Mouse (Mus musculus): ENCODE data around the gene Gm4756. TPM values are rescaled to one million over a fixed set of nuclear protein-coding genes. Genes with fewer than 3 reads are reported as not detected.

The Gm4756 gene
- polyA plus RNA-seq, 1 experiment from 2014 or later = not detected

- Histone ChIP-seq H3K4me2 (ENCODE audit: low read length) (no peak overlapping the region), H3K9me3 (ENCODE audit: control insufficient read depth, low read length) (no peaks in the 10 kb centered on the region), H3K4me1 (ENCODE audit: control insufficient read depth in 2 of 2, insufficient read depth in 2 of 2, low read length in 2 of 2) (no peaks in the 10 kb centered on the region), H3K9ac (ENCODE audit: low read length) (no peak overlapping the region), H3K4me3 (ENCODE audit: control insufficient read depth in 1 of 2, insufficient read depth in 1 of 2, low read depth in 1 of 2, low read length in 2 of 2) (no peak overlapping the region), H3K36me3 (ENCODE audit: control insufficient read depth, insufficient read depth, low read length) (no peaks in the 10 kb centered on the region), H3K27ac (replicated peaks in 1 of 2; ENCODE audit: control insufficient read depth in 1 of 2, insufficient read depth in 1 of 2, low read depth in 2 of 2, low read length in 2 of 2) (no peak overlapping the region), H3K27me3 (ENCODE audit: control insufficient read depth, insufficient read depth, low read length) (no peaks in the 10 kb centered on the region)
- ATAC-seq (ENCODE audit: insufficient number of reproducible peaks, insufficient read depth, low FRiP score, low read depth) = no peak
- WGBS = 56% methylated on average over 2 of the region's 2 CpGs
Measured at GRCm38 (mm10) chr12:72594001-72594400, 55.5 kb downstream of the Gm4756 start.

GRCm38 (mm10) chr12:72592991-72593390, 56.5 kb downstream of the Gm4756 start:
- no peak overlapping the region for H3K9ac ChIP-seq (ENCODE audit: low read length)
- H3K27me3 ChIP-seq (ENCODE audit: control insufficient read depth, insufficient read depth, low read length) = no peaks in the 10 kb centered on the region
- no peaks in the 10 kb centered on the region for H3K4me1 ChIP-seq (ENCODE audit: control insufficient read depth in 2 of 2, insufficient read depth in 2 of 2, low read length in 2 of 2)
- H3K4me3 ChIP-seq (ENCODE audit: control insufficient read depth in 1 of 2, insufficient read depth in 1 of 2, low read depth in 1 of 2, low read length in 2 of 2) = no peak overlapping the region
- H3K27ac ChIP-seq (replicated peaks in 1 of 2; ENCODE audit: control insufficient read depth in 1 of 2, insufficient read depth in 1 of 2, low read depth in 2 of 2, low read length in 2 of 2) = no peak overlapping the region
- H3K4me2 ChIP-seq (ENCODE audit: low read length) = no peak overlapping the region
- ATAC-seq (ENCODE audit: insufficient number of reproducible peaks, insufficient read depth, low FRiP score, low read depth) = no peak
- no peaks in the 10 kb centered on the region for H3K36me3 ChIP-seq (ENCODE audit: control insufficient read depth, insufficient read depth, low read length)
- no peaks in the 10 kb centered on the region for H3K9me3 ChIP-seq (ENCODE audit: control insufficient read depth, low read length)

GRCm38 (mm10) chr12:72585339-72585738, 64.1 kb downstream of the Gm4756 start:
- Histone ChIP-seq H3K4me1 (ENCODE audit: control insufficient read depth in 2 of 2, insufficient read depth in 2 of 2, low read length in 2 of 2) (no peaks in the 10 kb centered on the region), H3K4me2 (ENCODE audit: low read length) (no peak overlapping the region), H3K4me3 (ENCODE audit: control insufficient read depth in 1 of 2, insufficient read depth in 1 of 2, low read depth in 1 of 2, low read length in 2 of 2) (no peak overlapping the region), H3K27me3 (ENCODE audit: control insufficient read depth, insufficient read depth, low read length) (no peaks in the 10 kb centered on the region), H3K36me3 (ENCODE audit: control insufficient read depth, insufficient read depth, low read length) (0 out of 2 replicates have a peak, but pooled peaks cover 2% of the 10 kb centered on the region), H3K9ac (ENCODE audit: low read length) (no peak overlapping the region), H3K9me3 (ENCODE audit: control insufficient read depth, low read length) (no peaks in the 10 kb centered on the region), H3K27ac (replicated peaks in 1 of 2; ENCODE audit: control insufficient read depth in 1 of 2, insufficient read depth in 1 of 2, low read depth in 2 of 2, low read length in 2 of 2) (no peak overlapping the region)
- ATAC-seq (ENCODE audit: insufficient number of reproducible peaks, insufficient read depth, low FRiP score, low read depth) = no peak
- WGBS = 78% methylated on average over 1 of the region's 1 CpGs

- no peaks in the 10 kb centered on the region for H3K27me3 ChIP-seq (ENCODE audit: control insufficient read depth, insufficient read depth, low read length)
- no peak overlapping the region for H3K27ac ChIP-seq (replicated peaks in 1 of 2; ENCODE audit: control insufficient read depth in 1 of 2, insufficient read depth in 1 of 2, low read depth in 2 of 2, low read length in 2 of 2)
- no peak for ATAC-seq (ENCODE audit: insufficient number of reproducible peaks, insufficient read depth, low FRiP score, low read depth)
- H3K4me3 ChIP-seq (ENCODE audit: control insufficient read depth in 1 of 2, insufficient read depth in 1 of 2, low read depth in 1 of 2, low read length in 2 of 2) = no peak overlapping the region
- no peaks in the 10 kb centered on the region for H3K4me1 ChIP-seq (ENCODE audit: control insufficient read depth in 2 of 2, insufficient read depth in 2 of 2, low read length in 2 of 2)
- H3K9ac ChIP-seq (ENCODE audit: low read length) = no peak overlapping the region
- peaks cover 8% of the 10 kb centered on the region; the same call in 1 of the 2 replicates for H3K36me3 ChIP-seq (ENCODE audit: control insufficient read depth, insufficient read depth, low read length)
- H3K4me2 ChIP-seq (ENCODE audit: low read length) = no peak overlapping the region
- no peaks in the 10 kb centered on the region for H3K9me3 ChIP-seq (ENCODE audit: control insufficient read depth, low read length)
- 93% methylated on average over 2 of the region's 2 CpGs for WGBS
Measured at GRCm38 (mm10) chr12:72583099-72583498, 66.4 kb downstream of the Gm4756 start.

- H3K9ac ChIP-seq (ENCODE audit: low read length) = no peak overlapping the region
- H3K4me3 ChIP-seq (ENCODE audit: control insufficient read depth in 1 of 2, insufficient read depth in 1 of 2, low read depth in 1 of 2, low read length in 2 of 2) = no peak overlapping the region
- 85% methylated on average over 3 of the region's 3 CpGs for WGBS
- no peak for ATAC-seq (ENCODE audit: insufficient number of reproducible peaks, insufficient read depth, low FRiP score, low read depth)
- peaks cover 8% of the 10 kb centered on the region; the same call in 1 of the 2 replicates for H3K36me3 ChIP-seq (ENCODE audit: control insufficient read depth, insufficient read depth, low read length)
- H3K27me3 ChIP-seq (ENCODE audit: control insufficient read depth, insufficient read depth, low read length) = no peaks in the 10 kb centered on the region
- no peaks in the 10 kb centered on the region for H3K4me1 ChIP-seq (ENCODE audit: control insufficient read depth in 2 of 2, insufficient read depth in 2 of 2, low read length in 2 of 2)
- H3K4me2 ChIP-seq (ENCODE audit: low read length) = no peak overlapping the region
- H3K27ac ChIP-seq (replicated peaks in 1 of 2; ENCODE audit: control insufficient read depth in 1 of 2, insufficient read depth in 1 of 2, low read depth in 2 of 2, low read length in 2 of 2) = no peak overlapping the region
- H3K9me3 ChIP-seq (ENCODE audit: control insufficient read depth, low read length) = no peaks in the 10 kb centered on the region
Measured at GRCm38 (mm10) chr12:72582021-72582420, 67.4 kb downstream of the Gm4756 start.

GRCm38 (mm10) chr12:72564281-72564795, 85.1 kb downstream of the Gm4756 start:
- WGBS = 65% methylated on average over 4 of the region's 4 CpGs
- Histone ChIP-seq H3K27me3 (ENCODE audit: control insufficient read depth, insufficient read depth, low read length) (no peaks in the 10 kb centered on the region), H3K9me3 (ENCODE audit: control insufficient read depth, low read length) (no peaks in the 10 kb centered on the region), H3K4me3 (ENCODE audit: control insufficient read depth in 1 of 2, insufficient read depth in 1 of 2, low read depth in 1 of 2, low read length in 2 of 2) (no peak overlapping the region), H3K36me3 (ENCODE audit: control insufficient read depth, insufficient read depth, low read length) (no peaks in the 10 kb centered on the region), H3K9ac (ENCODE audit: low read length) (no peak overlapping the region), H3K4me2 (ENCODE audit: low read length) (no peak overlapping the region), H3K4me1 (ENCODE audit: control insufficient read depth in 2 of 2, insufficient read depth in 2 of 2, low read length in 2 of 2) (no peaks in the 10 kb centered on the region), H3K27ac (replicated peaks in 1 of 2; ENCODE audit: control insufficient read depth in 1 of 2, insufficient read depth in 1 of 2, low read depth in 2 of 2, low read length in 2 of 2) (no peak overlapping the region)
- no peak for ATAC-seq (ENCODE audit: insufficient number of reproducible peaks, insufficient read depth, low FRiP score, low read depth)

- no peak overlapping the region for H3K4me2 ChIP-seq (ENCODE audit: low read length)
- no peaks in the 10 kb centered on the region for H3K4me1 ChIP-seq (ENCODE audit: control insufficient read depth in 2 of 2, insufficient read depth in 2 of 2, low read length in 2 of 2)
- no peak overlapping the region for H3K27ac ChIP-seq (replicated peaks in 1 of 2; ENCODE audit: control insufficient read depth in 1 of 2, insufficient read depth in 1 of 2, low read depth in 2 of 2, low read length in 2 of 2)
- H3K9ac ChIP-seq (ENCODE audit: low read length) = no peak overlapping the region
- H3K4me3 ChIP-seq (ENCODE audit: control insufficient read depth in 1 of 2, insufficient read depth in 1 of 2, low read depth in 1 of 2, low read length in 2 of 2) = no peak overlapping the region
- H3K36me3 ChIP-seq (ENCODE audit: control insufficient read depth, insufficient read depth, low read length) = 0 out of 2 replicates have a peak, but pooled peaks cover 5% of the 10 kb centered on the region
- 71% methylated on average over 4 of the region's 4 CpGs for WGBS
- no peaks in the 10 kb centered on the region for H3K27me3 ChIP-seq (ENCODE audit: control insufficient read depth, insufficient read depth, low read length)
- no peaks in the 10 kb centered on the region for H3K9me3 ChIP-seq (ENCODE audit: control insufficient read depth, low read length)
- no peak for ATAC-seq (ENCODE audit: insufficient number of reproducible peaks, insufficient read depth, low FRiP score, low read depth)
Measured at GRCm38 (mm10) chr12:72554347-72554746, 95.1 kb downstream of the Gm4756 start.

- Histone ChIP-seq H3K4me1 (ENCODE audit: control insufficient read depth in 2 of 2, insufficient read depth in 2 of 2, low read length in 2 of 2) (peaks cover 0 to 6% of the 10 kb centered on the region in 2 experiments; a peak in 1 of 4 replicates), H3K36me3 (ENCODE audit: control insufficient read depth, insufficient read depth, low read length) (peaks cover 11% of the 10 kb centered on the region), H3K4me2 (ENCODE audit: low read length) (no peak overlapping the region), H3K4me3 (ENCODE audit: control insufficient read depth in 1 of 2, insufficient read depth in 1 of 2, low read depth in 1 of 2, low read length in 2 of 2) (no peak overlapping the region), H3K9me3 (ENCODE audit: control insufficient read depth, low read length) (no peaks in the 10 kb centered on the region), H3K27ac (replicated peaks in 1 of 2; ENCODE audit: control insufficient read depth in 1 of 2, insufficient read depth in 1 of 2, low read depth in 2 of 2, low read length in 2 of 2) (no peak overlapping the region), H3K27me3 (ENCODE audit: control insufficient read depth, insufficient read depth, low read length) (no peaks in the 10 kb centered on the region), H3K9ac (ENCODE audit: low read length) (no peak overlapping the region)
- ATAC-seq (ENCODE audit: insufficient number of reproducible peaks, insufficient read depth, low FRiP score, low read depth) = no peak
- 78% methylated on average over 10 of the region's 10 CpGs for WGBS
Measured at GRCm38 (mm10) chr12:72538571-72538970, 110.9 kb downstream of the Gm4756 start.
